Mouse (Mus musculus): ENCODE data around the gene Npnt. TPM values are rescaled to one million over a fixed set of nuclear protein-coding genes. Genes with fewer than 3 reads are reported as not detected.

The Npnt gene
- polyA plus RNA-seq, 1 experiment, result 22.5 TPM

DNA sequence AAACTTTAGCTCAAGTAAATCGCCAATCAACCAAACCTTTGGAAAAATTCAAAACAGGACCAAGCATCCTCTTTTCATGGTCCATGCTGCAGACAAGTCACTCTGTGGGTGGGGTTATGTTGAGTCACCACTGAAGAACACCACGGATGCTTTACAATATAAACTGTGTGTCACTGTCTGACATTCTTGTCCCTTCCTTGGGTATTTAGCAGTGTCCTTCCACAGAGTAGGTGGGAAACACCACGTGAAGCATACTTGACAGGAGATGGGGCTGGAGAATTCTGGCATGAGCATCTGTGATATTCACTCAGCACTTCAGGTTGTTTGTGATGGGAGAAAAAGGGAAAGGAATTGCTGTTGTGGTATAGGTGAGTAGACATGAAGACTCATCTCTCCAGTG lies 83.1 kb downstream of the Npnt start:
- Histone ChIP-seq H3K4me1 (ENCODE audit: control insufficient read depth, insufficient read depth, low read length) (no peaks in the 10 kb centered on the region), H3K4me3 (ENCODE audit: insufficient read depth, low read length) (no peak overlapping the region), H3K27ac (ENCODE audit: insufficient read depth, low read length) (no peak overlapping the region)
- no peak for TF ChIP-seq CTCF (IDR thresholded peaks at IDR 0.05; ENCODE audit: extremely low read depth, insufficient read depth, low read length)
- TF ChIP-seq POLR2A (IDR thresholded peaks at IDR 0.05; ENCODE audit: extremely low read depth, insufficient read depth, low read length), result no peak

DNA sequence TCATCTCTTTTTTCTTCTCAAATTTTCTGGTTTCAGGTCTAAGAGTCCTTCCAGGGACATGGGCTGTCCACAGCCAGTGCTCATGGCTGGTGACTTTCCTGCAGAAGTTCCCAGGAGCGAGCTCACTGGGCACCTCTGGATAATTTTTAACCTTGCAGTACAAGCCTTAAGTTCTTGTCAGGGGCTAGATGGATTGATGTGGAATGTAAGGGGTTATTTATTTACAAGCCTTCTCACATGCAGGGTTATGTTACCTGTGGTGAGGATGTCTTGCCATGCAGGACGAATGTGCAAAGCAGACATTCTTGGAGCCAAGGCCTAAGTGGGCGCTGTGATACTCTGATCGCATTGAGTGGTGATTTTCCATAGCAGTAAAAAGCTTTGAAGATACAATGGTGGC lies 84.5 kb downstream of the Npnt start:
- Histone ChIP-seq H3K27ac (ENCODE audit: insufficient read depth, low read length) (no peak overlapping the region), H3K4me1 (ENCODE audit: control insufficient read depth, insufficient read depth, low read length) (no peaks in the 10 kb centered on the region), H3K4me3 (ENCODE audit: insufficient read depth, low read length) (no peak overlapping the region)
- no peak for TF ChIP-seq POLR2A (IDR thresholded peaks at IDR 0.05; ENCODE audit: extremely low read depth, insufficient read depth, low read length)
- no peak for TF ChIP-seq CTCF (IDR thresholded peaks at IDR 0.05; ENCODE audit: extremely low read depth, insufficient read depth, low read length)

DNA sequence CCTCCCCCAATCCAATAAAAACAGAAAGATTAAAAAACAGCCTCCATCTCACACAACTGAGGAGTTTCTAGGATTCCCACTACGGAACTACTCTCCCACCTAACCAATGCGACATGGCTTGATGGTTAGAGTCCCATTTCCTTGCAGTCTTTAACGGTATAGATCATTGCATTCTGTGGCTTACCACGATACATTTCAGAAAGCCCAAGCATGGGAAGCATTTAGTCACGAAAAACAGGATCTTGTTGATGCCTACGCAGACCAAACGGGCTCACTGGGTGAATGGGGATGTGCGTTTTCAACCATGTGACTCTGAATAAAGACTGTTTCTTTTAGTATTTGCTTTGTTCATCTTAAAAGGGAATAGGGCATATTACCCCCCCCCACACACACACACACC lies 85.1 kb downstream of the Npnt start:
- no peak overlapping the region for H3K27ac ChIP-seq (ENCODE audit: insufficient read depth, low read length)
- TF ChIP-seq POLR2A (IDR thresholded peaks at IDR 0.05; ENCODE audit: extremely low read depth, insufficient read depth, low read length), result no peak
- no peak for TF ChIP-seq CTCF (IDR thresholded peaks at IDR 0.05; ENCODE audit: extremely low read depth, insufficient read depth, low read length)
- no peak overlapping the region for H3K4me3 ChIP-seq (ENCODE audit: insufficient read depth, low read length)
- H3K4me1 ChIP-seq (ENCODE audit: control insufficient read depth, insufficient read depth, low read length), result no peaks in the 10 kb centered on the region

DNA sequence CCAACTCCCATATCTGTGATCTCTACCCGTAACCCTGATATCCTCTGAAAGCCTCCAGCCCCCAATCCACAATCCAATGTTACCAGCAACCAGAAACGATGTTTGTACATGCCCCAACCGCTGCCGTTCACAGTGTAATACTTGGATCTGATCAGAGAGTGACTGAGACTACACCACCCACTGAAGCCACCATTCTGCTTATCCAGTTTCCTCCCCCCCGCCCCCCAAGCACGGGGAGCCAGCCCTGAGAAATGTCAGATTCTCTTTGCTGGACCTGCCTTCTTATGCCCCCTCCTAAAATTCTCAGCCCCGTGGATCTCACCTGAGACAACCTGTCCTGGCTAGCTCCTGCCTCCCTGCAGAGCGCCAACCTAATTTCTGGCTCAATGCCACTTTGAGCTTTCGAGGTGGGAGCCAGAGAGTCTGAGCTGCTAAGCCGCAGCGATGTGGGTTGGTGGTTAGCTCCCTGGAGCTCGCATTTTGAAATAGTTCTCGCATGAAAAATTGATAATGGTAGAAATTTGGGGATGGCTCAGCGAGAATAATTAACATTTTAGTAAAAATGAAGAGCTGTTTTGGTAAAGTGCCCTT lies 85.7 kb downstream of the Npnt start:
- TF ChIP-seq POLR2A (IDR thresholded peaks at IDR 0.05; ENCODE audit: extremely low read depth, insufficient read depth, low read length) (no peak), CTCF (IDR thresholded peaks at IDR 0.05; ENCODE audit: extremely low read depth, insufficient read depth, low read length) (no peak)
- no peak overlapping the region for H3K27ac ChIP-seq (ENCODE audit: insufficient read depth, low read length)

DNA sequence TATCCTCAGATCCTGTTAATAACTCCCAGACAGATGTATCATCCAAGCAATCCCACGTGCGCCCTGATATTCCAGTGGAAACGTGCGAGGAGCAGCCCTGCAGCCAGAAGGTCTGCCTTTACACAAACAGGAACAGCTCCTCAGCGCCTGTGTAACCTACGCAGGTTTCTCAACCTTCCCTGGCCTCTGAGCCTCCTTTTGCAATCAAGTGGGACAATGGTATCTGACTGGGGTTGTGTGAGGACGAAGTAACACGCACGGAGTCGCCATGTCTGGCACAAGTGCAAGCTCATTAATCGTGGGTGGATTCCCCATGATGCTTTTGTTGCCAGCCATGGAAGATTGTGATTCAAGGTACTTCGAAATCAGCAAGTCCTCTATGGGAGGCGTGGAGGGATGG lies 86.2 kb downstream of the Npnt start:
- H3K27ac ChIP-seq (ENCODE audit: insufficient read depth, low read length), result no peak overlapping the region
- H3K4me1 ChIP-seq (ENCODE audit: control insufficient read depth, insufficient read depth, low read length), result no peaks in the 10 kb centered on the region
- H3K4me3 ChIP-seq (ENCODE audit: insufficient read depth, low read length), result no peak overlapping the region
- TF ChIP-seq CTCF (IDR thresholded peaks at IDR 0.05; ENCODE audit: extremely low read depth, insufficient read depth, low read length) (no peak), POLR2A (IDR thresholded peaks at IDR 0.05; ENCODE audit: extremely low read depth, insufficient read depth, low read length) (no peak)

More for the DNA sequence above, 85.7 kb downstream of the Npnt start:
- no peaks in the 10 kb centered on the region for H3K4me1 ChIP-seq (ENCODE audit: control insufficient read depth, insufficient read depth, low read length)
- H3K4me3 ChIP-seq (ENCODE audit: insufficient read depth, low read length), result no peak overlapping the region

DNA sequence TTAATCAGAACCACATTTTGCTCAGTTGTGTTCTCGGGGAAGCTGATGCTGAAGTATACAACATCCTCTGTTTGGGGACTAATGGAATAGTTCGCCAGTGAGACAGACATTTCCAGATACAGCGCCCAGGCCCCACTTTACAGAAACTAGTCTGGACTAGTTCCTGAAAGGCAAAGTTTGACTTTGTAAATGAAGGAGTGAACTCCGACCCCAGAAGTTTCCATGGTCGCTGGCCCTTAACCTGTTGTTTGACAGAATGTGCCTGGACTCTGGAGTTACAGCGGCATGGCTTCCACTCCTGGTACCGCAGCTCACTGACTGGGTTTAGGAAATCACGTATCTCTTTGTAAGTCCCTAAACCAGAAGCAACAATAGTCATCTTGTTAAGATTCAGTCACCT lies 89.3 kb downstream of the Npnt start:
- no peak overlapping the region for H3K4me3 ChIP-seq (ENCODE audit: insufficient read depth, low read length)
- no peak for TF ChIP-seq CTCF (IDR thresholded peaks at IDR 0.05; ENCODE audit: extremely low read depth, insufficient read depth, low read length)
- no peak for TF ChIP-seq POLR2A (IDR thresholded peaks at IDR 0.05; ENCODE audit: extremely low read depth, insufficient read depth, low read length)
- no peaks in the 10 kb centered on the region for H3K4me1 ChIP-seq (ENCODE audit: control insufficient read depth, insufficient read depth, low read length)
- no peak overlapping the region for H3K27ac ChIP-seq (ENCODE audit: insufficient read depth, low read length)

DNA sequence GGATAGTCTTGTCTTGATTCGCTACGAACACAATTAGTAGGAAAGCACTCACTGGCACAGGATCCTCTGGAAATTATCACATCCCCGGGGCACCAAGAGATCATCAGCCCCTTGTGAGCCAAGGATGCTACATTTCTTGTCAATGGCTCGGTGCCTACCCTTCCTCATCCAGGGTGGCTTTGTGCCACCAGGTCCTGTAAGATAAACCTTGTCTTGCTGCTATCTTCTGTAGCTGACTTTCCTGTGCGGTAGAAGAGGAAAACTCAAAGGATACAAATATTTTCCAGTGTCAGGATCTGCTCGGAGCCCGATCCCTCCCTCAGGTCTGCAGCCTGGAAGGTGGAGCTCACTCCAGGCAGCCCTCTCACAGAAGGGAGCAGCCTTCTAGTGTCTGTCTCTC lies 90.5 kb downstream of the Npnt start:
- H3K4me1 ChIP-seq (ENCODE audit: control insufficient read depth, insufficient read depth, low read length), result no peaks in the 10 kb centered on the region
- no peak overlapping the region for H3K27ac ChIP-seq (ENCODE audit: insufficient read depth, low read length)
- TF ChIP-seq CTCF (IDR thresholded peaks at IDR 0.05; ENCODE audit: extremely low read depth, insufficient read depth, low read length) (no peak), POLR2A (IDR thresholded peaks at IDR 0.05; ENCODE audit: extremely low read depth, insufficient read depth, low read length) (no peak)
- no peak overlapping the region for H3K4me3 ChIP-seq (ENCODE audit: insufficient read depth, low read length)

DNA sequence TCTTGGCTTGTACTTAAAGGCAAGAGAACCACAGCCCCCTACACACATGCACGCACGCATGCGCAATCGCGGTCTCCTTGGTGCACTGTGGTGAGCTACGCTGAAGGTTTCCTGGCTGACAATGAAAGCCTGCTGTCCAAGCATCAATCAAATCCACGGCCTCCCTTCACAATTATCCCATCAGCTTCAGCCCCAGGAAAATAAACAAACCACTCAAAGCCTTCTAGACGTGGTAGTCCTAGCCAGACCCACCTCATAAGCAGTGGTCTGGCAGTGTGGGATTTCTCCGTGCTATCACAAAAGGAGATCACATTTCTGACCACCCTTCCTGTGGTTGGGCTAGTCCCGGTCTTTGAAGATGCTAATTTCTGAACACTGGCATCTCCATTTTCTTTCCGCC lies 91.2 kb downstream of the Npnt start:
- no peak overlapping the region for H3K4me3 ChIP-seq (ENCODE audit: insufficient read depth, low read length)
- TF ChIP-seq CTCF (IDR thresholded peaks at IDR 0.05; ENCODE audit: extremely low read depth, insufficient read depth, low read length), result no peak
- no peak for TF ChIP-seq POLR2A (IDR thresholded peaks at IDR 0.05; ENCODE audit: extremely low read depth, insufficient read depth, low read length)
- no peaks in the 10 kb centered on the region for H3K4me1 ChIP-seq (ENCODE audit: control insufficient read depth, insufficient read depth, low read length)
- no peak overlapping the region for H3K27ac ChIP-seq (ENCODE audit: insufficient read depth, low read length)

DNA sequence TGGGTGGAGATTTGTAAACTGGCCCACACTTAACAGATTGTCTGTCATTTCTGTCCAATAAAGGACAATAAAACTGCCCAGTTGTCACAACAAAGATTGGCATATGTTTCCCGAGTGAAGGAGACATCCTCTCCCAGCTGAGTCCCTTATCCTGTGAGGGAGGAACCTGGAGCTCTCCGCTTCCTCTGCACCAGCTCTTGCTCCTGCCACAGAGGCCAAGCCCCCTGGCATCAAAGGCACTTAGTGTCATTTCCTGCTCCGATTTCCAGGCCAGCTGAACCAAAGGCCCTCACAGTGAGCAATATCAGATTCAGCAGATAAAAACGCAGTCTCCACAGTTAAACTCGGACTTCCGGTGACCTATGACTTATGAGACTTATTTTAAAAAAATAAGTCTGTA lies 93.4 kb downstream of the Npnt start:
- no peak overlapping the region for H3K4me3 ChIP-seq (ENCODE audit: insufficient read depth, low read length)
- no peak overlapping the region for H3K27ac ChIP-seq (ENCODE audit: insufficient read depth, low read length)
- no peaks in the 10 kb centered on the region for H3K4me1 ChIP-seq (ENCODE audit: control insufficient read depth, insufficient read depth, low read length)
- TF ChIP-seq CTCF (IDR thresholded peaks at IDR 0.05; ENCODE audit: extremely low read depth, insufficient read depth, low read length) (no peak), POLR2A (IDR thresholded peaks at IDR 0.05; ENCODE audit: extremely low read depth, insufficient read depth, low read length) (no peak)

DNA sequence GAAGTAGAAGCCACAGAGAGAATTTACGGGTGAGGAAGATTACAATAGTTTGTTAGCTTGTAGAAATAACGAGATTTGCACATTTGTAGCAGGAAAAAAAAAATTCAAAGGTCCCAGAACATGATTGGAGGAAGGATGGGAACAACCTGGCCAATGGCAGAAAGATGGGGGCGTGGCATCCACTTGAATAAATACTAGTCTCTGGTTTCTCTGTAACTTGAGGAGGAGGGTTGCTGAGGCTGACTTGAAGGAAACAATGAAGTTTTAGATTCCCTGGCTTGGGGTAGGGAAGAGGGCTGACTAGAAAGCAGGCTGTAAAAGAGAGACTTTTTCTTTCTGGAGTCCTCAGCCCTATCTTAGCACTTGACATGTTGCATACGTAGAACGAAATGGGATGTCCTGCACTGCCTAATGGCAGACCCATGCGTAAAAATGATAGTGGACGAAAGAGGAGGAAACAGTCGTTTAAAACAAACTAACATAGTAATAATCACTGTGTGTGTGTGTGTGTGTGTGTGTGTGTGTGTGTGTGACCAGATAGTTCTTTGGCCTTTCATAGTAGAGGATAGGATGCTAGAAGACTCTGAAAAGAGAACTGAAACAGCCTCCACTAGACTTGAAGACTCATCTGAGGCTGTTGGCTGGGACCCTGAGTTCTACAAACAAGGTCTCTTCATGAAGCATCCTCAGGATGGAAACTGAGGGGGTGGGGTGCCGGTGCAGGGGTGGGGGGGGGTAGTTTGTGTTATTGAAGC lies 94.5 kb downstream of the Npnt start:
- no peak for TF ChIP-seq POLR2A (IDR thresholded peaks at IDR 0.05; ENCODE audit: extremely low read depth, insufficient read depth, low read length)
- TF ChIP-seq CTCF (IDR thresholded peaks at IDR 0.05; ENCODE audit: extremely low read depth, insufficient read depth, low read length), result no peak

More for the DNA sequence above, 94.5 kb downstream of the Npnt start:
- Histone ChIP-seq H3K4me3 (ENCODE audit: insufficient read depth, low read length) (no peak overlapping the region), H3K4me1 (ENCODE audit: control insufficient read depth, insufficient read depth, low read length) (no peaks in the 10 kb centered on the region), H3K27ac (ENCODE audit: insufficient read depth, low read length) (no peak overlapping the region)

Measured in cortical plate, adult 2 months (tissue).